Mouse (Mus musculus) ovary, adult 10 weeks (tissue): ENCODE measurements around the gene Krtdap. TPM values are rescaled to one million over a fixed set of nuclear protein-coding genes. Genes with fewer than 3 reads are reported as not detected.

Experiments used
- polyA plus RNA-seq: library from polyadenylated mRNA; stranded (reverse); fragments of 350-450 nt; fragmentation: Illumina TruSeq; extraction: RNeasy Lipid Tissue Mini Kit (QIAGEN cat#74804); gene quantifications from one replicate; pipeline ENCODE4 v1.2.3, GENCODE M21; 2014

Krtdap gene
- polyA plus RNA-seq, result not detected

DNA sequence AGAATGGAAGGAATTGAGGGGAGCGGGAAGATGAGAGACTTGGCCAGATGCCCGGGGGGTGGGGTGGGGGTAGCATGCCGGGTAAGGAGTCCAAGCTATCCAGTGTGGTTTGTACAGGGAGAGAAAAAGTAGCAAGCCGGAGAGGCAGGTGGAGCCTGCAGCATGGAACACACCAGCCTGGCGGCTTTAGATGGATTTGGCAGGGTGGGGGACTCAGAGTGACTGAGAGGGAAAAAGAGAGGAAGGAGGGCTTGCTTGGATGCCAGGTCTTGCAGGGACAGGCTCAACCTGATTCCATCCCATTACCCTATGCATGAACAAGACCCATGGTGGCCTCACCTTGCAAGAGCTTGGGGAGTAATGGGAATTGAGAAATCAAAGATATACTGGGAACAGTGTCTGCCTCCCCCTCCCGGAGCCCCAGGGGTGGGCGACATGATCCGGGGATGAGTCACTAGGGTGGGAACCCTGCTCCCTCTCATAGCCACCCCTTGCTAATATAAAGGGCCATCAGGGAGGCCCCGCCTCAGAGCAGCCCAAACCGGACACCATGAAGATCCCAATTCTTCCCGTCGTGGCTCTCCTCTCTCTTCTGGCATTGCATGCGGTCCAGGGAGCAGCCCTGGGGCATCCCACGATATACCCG lies at the start of gene Krtdap:
Gene Krtdap (plus strand): TSS at position 520 of the 646 bp plus-strand sequence.

DNA sequence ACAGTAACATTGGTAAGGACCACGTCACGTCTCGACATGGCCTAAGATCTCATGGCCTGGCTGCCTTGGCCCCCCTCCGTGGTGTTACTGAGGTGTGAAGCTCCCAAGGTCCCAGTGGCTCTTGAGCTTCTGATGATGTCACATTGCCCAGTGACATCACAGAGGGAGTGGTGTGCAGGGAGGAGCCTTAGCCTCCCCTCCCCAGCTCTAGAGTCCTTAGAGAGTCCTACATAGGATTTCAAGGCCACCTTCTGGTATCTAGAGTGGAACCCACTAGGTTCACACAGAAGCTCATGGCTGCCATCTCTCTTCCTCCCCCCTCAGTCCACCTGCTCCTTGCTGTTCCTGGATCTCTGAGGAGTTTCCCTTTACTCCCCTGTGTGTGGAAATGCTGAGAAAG lies 44.1 kb upstream of the Krtdap start, which contains the start of gene Gapdhs:
Gene Gapdhs (minus strand): TSS at position 65 of the 400 bp plus-strand sequence.

DNA sequence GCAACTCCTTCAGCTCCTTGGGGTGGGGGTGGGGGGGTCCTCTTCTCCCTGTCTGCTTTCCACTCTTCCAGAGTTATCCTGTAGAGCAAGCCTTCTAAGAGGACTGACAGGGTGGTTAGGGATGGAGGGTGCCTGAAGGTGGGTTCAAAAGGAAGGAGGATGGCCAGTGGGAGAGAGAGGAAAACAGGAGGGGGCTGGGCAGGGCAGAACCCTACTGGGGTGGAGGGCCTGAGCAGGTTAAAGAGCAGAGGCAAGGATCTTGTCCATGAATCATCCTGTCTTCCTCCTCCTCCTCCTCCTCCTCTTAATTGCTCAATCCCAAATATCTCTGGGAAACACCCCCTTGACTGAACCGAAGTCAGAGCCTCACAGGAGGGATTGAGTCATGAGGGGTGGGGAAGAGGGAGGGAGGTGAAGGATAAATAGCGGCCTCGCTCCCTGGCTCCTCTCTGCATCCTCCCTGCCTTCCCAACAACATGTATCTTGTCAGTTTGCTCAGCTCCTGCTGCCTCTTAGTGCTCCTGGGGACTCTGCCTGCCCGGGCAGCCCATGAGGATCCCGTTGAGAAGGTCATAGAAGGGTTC lies 36.5 kb upstream of the Krtdap start, which contains the start of gene Sbsn:
Gene Sbsn (plus strand): TSS at position 386 of the 584 bp plus-strand sequence.

DNA sequence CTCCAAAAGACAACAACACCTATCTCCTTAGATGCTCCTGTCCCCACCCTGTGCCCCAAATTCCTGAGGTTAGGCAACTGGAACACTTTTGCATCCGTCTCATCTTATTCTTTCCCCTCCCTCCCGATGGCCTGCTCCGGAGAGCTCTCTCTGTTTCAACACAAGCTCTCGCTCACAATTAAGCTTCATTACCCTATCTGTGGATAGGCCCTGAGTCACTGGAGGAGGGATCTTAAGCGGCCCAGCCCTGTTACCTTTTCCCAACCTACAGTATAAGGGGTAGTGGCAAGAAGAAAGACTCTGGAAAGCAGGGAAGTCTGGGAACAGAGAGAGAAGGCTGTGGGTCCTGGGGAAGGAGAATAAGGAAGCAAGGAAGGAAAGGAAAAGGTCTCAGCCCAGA lies 24.2 kb upstream of the Krtdap start, which contains the start of gene Dmkn:
Gene Dmkn (plus strand): TSS at position 301 of the 400 bp plus-strand sequence.

DNA sequence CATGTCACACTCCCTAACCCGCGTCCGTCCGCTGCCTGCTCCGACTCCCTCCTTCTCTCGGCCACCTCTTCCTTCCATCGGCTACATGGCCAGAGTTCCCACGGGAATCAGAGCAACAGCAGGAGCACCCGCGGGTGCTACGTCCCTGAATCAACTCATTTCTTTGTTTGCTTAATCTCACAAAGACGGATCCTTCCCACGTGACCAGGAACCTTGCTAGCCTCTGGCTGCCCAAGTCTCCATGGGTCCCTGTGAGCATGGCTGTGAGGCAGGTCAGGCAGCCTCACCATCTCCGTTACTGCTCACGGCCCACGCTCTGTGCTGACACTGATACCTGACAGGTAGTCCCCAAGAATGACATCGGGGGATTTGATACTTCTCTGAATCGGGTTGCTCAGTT lies 36.0 kb downstream of the Krtdap start, which contains the start of gene Ffar2:
Gene Ffar2 (minus strand): TSS at position 101 of the 400 bp plus-strand sequence.

Other genes with a start within 250 kb of the Krtdap start
- gene Hspb6, start 235.7 kb upstream of the Krtdap start, polyA plus RNA-seq, result 22.5 TPM
- gene Proser3, start 235.6 kb upstream of the Krtdap start, polyA plus RNA-seq, result 2.0 TPM
- 5.0 TPM for gene Lin37, start 228.1 kb upstream of the Krtdap start, polyA plus RNA-seq
- 8.5 TPM for gene U2af1l4, start 224.6 kb upstream of the Krtdap start, polyA plus RNA-seq
- gene Gm49396, start 224.6 kb upstream of the Krtdap start, polyA plus RNA-seq, result 1.1 TPM
- 24.5 TPM for gene Psenen, start 224.3 kb upstream of the Krtdap start, polyA plus RNA-seq
- gene Igflr1, start 222.5 kb upstream of the Krtdap start, polyA plus RNA-seq, result not detected
- gene Kmt2b, start 199.2 kb upstream of the Krtdap start, polyA plus RNA-seq, result 4.7 TPM
- not detected for gene Zbtb32, start 189.0 kb upstream of the Krtdap start, polyA plus RNA-seq
- 0.34 TPM for gene Upk1a, start 175.0 kb upstream of the Krtdap start, polyA plus RNA-seq
- gene Cox6b1, start 161.7 kb upstream of the Krtdap start, polyA plus RNA-seq, result 586 TPM
- gene Etv2, start 152.0 kb upstream of the Krtdap start, polyA plus RNA-seq, result not detected
- not detected for gene Rbm42, start 137.6 kb upstream of the Krtdap start, polyA plus RNA-seq
- 1.1 TPM for gene Haus5, start 122.9 kb upstream of the Krtdap start, polyA plus RNA-seq
- gene Pmis2, start 116.3 kb upstream of the Krtdap start, polyA plus RNA-seq, result not detected
- not detected for gene 2200002J24Rik, start 89.0 kb upstream of the Krtdap start, polyA plus RNA-seq
- gene Atp4a, start 75.7 kb upstream of the Krtdap start, polyA plus RNA-seq, result not detected
- gene Tmem147, start 58.4 kb upstream of the Krtdap start, polyA plus RNA-seq, result 12.8 TPM
- not detected for gene Gapdhs, start 44.2 kb upstream of the Krtdap start, polyA plus RNA-seq
- gene Sbsn, start 36.4 kb upstream of the Krtdap start, polyA plus RNA-seq, result 1.2 TPM
- gene Dmkn, start 24.1 kb upstream of the Krtdap start, polyA plus RNA-seq, result 16.0 TPM
- 0.23 TPM for gene Ffar2, start 35.9 kb downstream of the Krtdap start, polyA plus RNA-seq
- not detected for gene Ffar3, start 68.3 kb downstream of the Krtdap start, polyA plus RNA-seq
- gene Ffar1, start 73.7 kb downstream of the Krtdap start, polyA plus RNA-seq, result not detected
- 4.0 TPM for gene Cd22, start 92.4 kb downstream of the Krtdap start, polyA plus RNA-seq
- gene Mag, start 127.0 kb downstream of the Krtdap start, polyA plus RNA-seq, result not detected
- gene Hamp2, start 136.8 kb downstream of the Krtdap start, polyA plus RNA-seq, result not detected
- not detected for gene Hamp, start 156.1 kb downstream of the Krtdap start, polyA plus RNA-seq
- 67.2 TPM for gene Usf2, start 168.9 kb downstream of the Krtdap start, polyA plus RNA-seq
- gene Lsr, start 185.6 kb downstream of the Krtdap start, polyA plus RNA-seq, result 1.8 TPM
- 0.71 TPM for gene Fam187b, start 185.9 kb downstream of the Krtdap start, polyA plus RNA-seq